Mouse (Mus musculus): ENCODE data around the gene Snd1. TPM values are rescaled to one million over a fixed set of nuclear protein-coding genes. Genes with fewer than 3 reads are reported as not detected.
"Not testable (repeated sequence)": the region's sequence is repeated elsewhere in the genome, so short reads cannot be mapped to it uniquely, and the experiment has no call there.

Gene Snd1
- polyA plus RNA-seq, 1 experiment from 2014 or later: 113 TPM

GRCm38 (mm10) chr6:28520787-28521186, 45.8 kb downstream of the Snd1 start:
- WGBS: 89% methylated on average over 5 of the region's 5 CpGs
- peaks cover 16% of the 10 kb centered on the region; the same call in 1 of the 2 replicates for H3K36me3 ChIP-seq
- not testable (repeated sequence) for H3K4me3 ChIP-seq; H3K4me1 ChIP-seq; H3K4me2 ChIP-seq (replicated peaks); H3K27ac ChIP-seq; H3K9ac ChIP-seq; ATAC-seq (ENCODE audit: low FRiP score); H3K27me3 ChIP-seq; H3K9me3 ChIP-seq (replicated peaks)

- Histone ChIP-seq H3K4me3 (no peak overlapping the region), H3K9me3 (replicated peaks) (no peaks in the 10 kb centered on the region), H3K36me3 (peaks cover 20% of the 10 kb centered on the region), H3K9ac (no peak overlapping the region), H3K27me3 (no peaks in the 10 kb centered on the region), H3K27ac (no peak overlapping the region), H3K4me2 (replicated peaks) (no peak overlapping the region), H3K4me1 (no peaks in the 10 kb centered on the region)
- WGBS: 97% methylated on average over 1 of the region's 1 CpGs
- ATAC-seq (ENCODE audit: low FRiP score): no peak
Measured at GRCm38 (mm10) chr6:28521416-28521815, 46.5 kb downstream of the Snd1 start.

GRCm38 (mm10) chr6:28525589-28525988, 50.6 kb downstream of the Snd1 start:
- Histone ChIP-seq H3K27me3 (no peaks in the 10 kb centered on the region), H3K4me3 (no peak overlapping the region), H3K9me3 (replicated peaks) (no peaks in the 10 kb centered on the region), H3K27ac (no peak overlapping the region), H3K4me1 (no peaks in the 10 kb centered on the region), H3K36me3 (peaks cover 46% of the 10 kb centered on the region), H3K9ac (no peak overlapping the region), H3K4me2 (replicated peaks) (no peak overlapping the region)
- ATAC-seq (ENCODE audit: low FRiP score): no peak
- WGBS: 59% methylated on average over 2 of the region's 2 CpGs

GRCm38 (mm10) chr6:28527459-28527858, 52.5 kb downstream of the Snd1 start:
- Histone ChIP-seq H3K36me3 (peaks cover 43% of the 10 kb centered on the region), H3K4me3 (no peak overlapping the region), H3K27ac (no peak overlapping the region), H3K9ac (no peak overlapping the region), H3K4me1 (peaks cover under 1% of the 10 kb centered on the region; the same call in 1 of the 2 replicates), H3K9me3 (replicated peaks) (no peaks in the 10 kb centered on the region), H3K27me3 (no peaks in the 10 kb centered on the region), H3K4me2 (replicated peaks) (no peak overlapping the region)
- ATAC-seq (ENCODE audit: low FRiP score): no peak
- WGBS: 94% methylated on average over 10 of the region's 10 CpGs

- H3K9me3 ChIP-seq (replicated peaks): no peaks in the 10 kb centered on the region
- H3K27ac ChIP-seq: no peak overlapping the region
- H3K36me3 ChIP-seq: peaks cover 40% of the 10 kb centered on the region
- H3K4me2 ChIP-seq (replicated peaks): no peak overlapping the region
- H3K4me1 ChIP-seq: peaks cover 2% of the 10 kb centered on the region; the same call in 1 of the 2 replicates
- no peaks in the 10 kb centered on the region for H3K27me3 ChIP-seq
- no peak for ATAC-seq (ENCODE audit: low FRiP score)
- H3K4me3 ChIP-seq: no peak overlapping the region
- WGBS: 81% methylated on average over 6 of the region's 6 CpGs
- H3K9ac ChIP-seq: no peak overlapping the region
Measured at GRCm38 (mm10) chr6:28528208-28528607, 53.3 kb downstream of the Snd1 start.

- no peaks in the 10 kb centered on the region for H3K9me3 ChIP-seq (replicated peaks)
- no peak overlapping the region for H3K9ac ChIP-seq
- H3K4me2 ChIP-seq (replicated peaks): no peak overlapping the region
- H3K4me3 ChIP-seq: no peak overlapping the region
- H3K36me3 ChIP-seq: 0 out of 2 replicates have a peak, but pooled peaks cover 3% of the 10 kb centered on the region
- H3K27me3 ChIP-seq: no peaks in the 10 kb centered on the region
- peaks cover 10% of the 10 kb centered on the region; the same call in 1 of the 2 replicates for H3K4me1 ChIP-seq
- H3K27ac ChIP-seq: no peak overlapping the region
- WGBS: 92% methylated on average over 5 of the region's 5 CpGs
- no peak for ATAC-seq (ENCODE audit: low FRiP score)
Measured at GRCm38 (mm10) chr6:28536464-28536863, 61.5 kb downstream of the Snd1 start.

- H3K27ac ChIP-seq: 0 out of 2 replicates have a peak overlapping the region, but pooled peaks have one; percentile 23
- H3K27me3 ChIP-seq: no peaks in the 10 kb centered on the region
- H3K9ac ChIP-seq: no peak overlapping the region; the same call in 1 of the 2 replicates
- 0 out of 2 replicates have a peak, but pooled peaks cover 3% of the 10 kb centered on the region for H3K36me3 ChIP-seq
- peak; percentile 78 for ATAC-seq (ENCODE audit: low FRiP score)
- H3K4me1 ChIP-seq: peaks cover 12% of the 10 kb centered on the region; the same call in 1 of the 2 replicates
- H3K9me3 ChIP-seq (replicated peaks): no peaks in the 10 kb centered on the region
- H3K4me2 ChIP-seq (replicated peaks): no peak overlapping the region
- no peak overlapping the region for H3K4me3 ChIP-seq
- 70% methylated on average over 10 of the region's 10 CpGs for WGBS
Measured at GRCm38 (mm10) chr6:28537851-28538527, 63.0 kb downstream of the Snd1 start.

GRCm38 (mm10) chr6:28542298-28542701, 67.4 kb downstream of the Snd1 start:
- Histone ChIP-seq H3K27me3 (no peaks in the 10 kb centered on the region), H3K9me3 (replicated peaks) (no peaks in the 10 kb centered on the region), H3K36me3 (peaks cover 11% of the 10 kb centered on the region), H3K9ac (no peak overlapping the region), H3K4me1 (peaks cover 11% of the 10 kb centered on the region; the same call in 1 of the 2 replicates), H3K4me2 (replicated peaks) (no peak overlapping the region), H3K27ac (no peak overlapping the region), H3K4me3 (no peak overlapping the region)
- WGBS: 71% methylated on average over 6 of the region's 6 CpGs
- ATAC-seq (ENCODE audit: low FRiP score): no peak

- no peak for ATAC-seq (ENCODE audit: low FRiP score)
Measured at GRCm38 (mm10) chr6:28546943-28547342, 72.0 kb downstream of the Snd1 start.

GRCm38 (mm10) chr6:28549374-28549773, 74.4 kb downstream of the Snd1 start:
- ATAC-seq (ENCODE audit: low FRiP score): no peak

More at GRCm38 (mm10) chr6:28546943-28547342, 72.0 kb downstream of the Snd1 start:
- H3K27ac ChIP-seq: no peak overlapping the region
- no peaks in the 10 kb centered on the region for H3K9me3 ChIP-seq (replicated peaks)
- WGBS: 85% methylated on average over 2 of the region's 2 CpGs
- H3K4me2 ChIP-seq (replicated peaks): no peak overlapping the region
- H3K27me3 ChIP-seq: no peaks in the 10 kb centered on the region
- H3K4me1 ChIP-seq: peaks cover 4% of the 10 kb centered on the region; the same call in 1 of the 2 replicates
- no peak overlapping the region for H3K9ac ChIP-seq
- H3K36me3 ChIP-seq: peaks cover 8% of the 10 kb centered on the region
- H3K4me3 ChIP-seq: no peak overlapping the region

GRCm38 (mm10) chr6:28550255-28551004, 75.5 kb downstream of the Snd1 start:
- no peak overlapping the region for H3K9ac ChIP-seq
- 84% methylated on average over 7 of the region's 7 CpGs for WGBS
- H3K27ac ChIP-seq: no peak overlapping the region
- H3K27me3 ChIP-seq: no peaks in the 10 kb centered on the region
- no peak for ATAC-seq (ENCODE audit: low FRiP score)
- H3K4me2 ChIP-seq (replicated peaks): no peak overlapping the region
- H3K36me3 ChIP-seq: peaks cover 6% of the 10 kb centered on the region
- H3K4me1 ChIP-seq: peaks cover 4% of the 10 kb centered on the region
- no peaks in the 10 kb centered on the region for H3K9me3 ChIP-seq (replicated peaks)
- no peak overlapping the region for H3K4me3 ChIP-seq

More at GRCm38 (mm10) chr6:28549374-28549773, 74.4 kb downstream of the Snd1 start:
- Histone ChIP-seq H3K4me1 (peaks cover 4% of the 10 kb centered on the region), H3K9ac (no peak overlapping the region), H3K9me3 (replicated peaks) (no peaks in the 10 kb centered on the region), H3K4me2 (replicated peaks) (no peak overlapping the region), H3K27me3 (no peaks in the 10 kb centered on the region), H3K36me3 (peaks cover 8% of the 10 kb centered on the region), H3K27ac (no peak overlapping the region), H3K4me3 (no peak overlapping the region)
- 88% methylated on average over 2 of the region's 2 CpGs for WGBS

GRCm38 (mm10) chr6:28554470-28554869, 79.5 kb downstream of the Snd1 start:
- no peak for ATAC-seq (ENCODE audit: low FRiP score)
- 100% methylated on average over 1 of the region's 1 CpGs for WGBS
- H3K36me3 ChIP-seq: no peaks in the 10 kb centered on the region
- no peaks in the 10 kb centered on the region for H3K27me3 ChIP-seq
- H3K4me1 ChIP-seq: peaks cover 12% of the 10 kb centered on the region
- H3K27ac ChIP-seq: no peak overlapping the region
- H3K4me3 ChIP-seq: no peak overlapping the region
- H3K4me2 ChIP-seq (replicated peaks): no peak overlapping the region
- no peak overlapping the region for H3K9ac ChIP-seq
- H3K9me3 ChIP-seq (replicated peaks): no peaks in the 10 kb centered on the region
